Mouse (Mus musculus) testis, adult 2 months (tissue): Measurements from ENCODE around the gene Foxr1. TPM values are rescaled to one million over a fixed set of nuclear protein-coding genes. Genes with fewer than 3 reads are reported as not detected.
A peak's percentile ranks its signal among the peaks of the same experiment; 100 is the strongest.

Experiments
- H3K27ac ChIP-seq: fragments of 200-500 bp; 2 replicates; pipeline ENCODE4 v1.5.1; 2012; ENCODE audit warnings: low read depth, low read length; ENCODE audit not compliant: control insufficient read depth, insufficient read depth
- H3K27me3 ChIP-seq: fragments of 200-500 bp; 2 replicates; pipeline ENCODE4 v1.6.1; 2012; ENCODE audit warnings: mild to moderate bottlenecking, low read length, moderate library complexity; ENCODE audit not compliant: control insufficient read depth, insufficient read depth
- H3K36me3 ChIP-seq: fragments of 200-500 bp; 2 replicates; pipeline ENCODE4 v1.6.1; 2012; ENCODE audit warnings: mild to moderate bottlenecking, low read length; ENCODE audit not compliant: control insufficient read depth, insufficient read depth
- H3K4me1 ChIP-seq: fragments of 200-500 bp; 2 replicates; pipeline ENCODE4 v1.6.1; 2012; ENCODE audit warnings: low read length; ENCODE audit not compliant: control insufficient read depth, insufficient read depth
- H3K4me3 ChIP-seq: fragments of 200-500 bp; 2 replicates; pipeline ENCODE4 v1.5.1; 2012; ENCODE audit warnings: low read depth, mild to moderate bottlenecking, low read length, moderate library complexity, mixed read lengths; ENCODE audit not compliant: control insufficient read depth
- CTCF ChIP-seq: fragments of 200-500 bp; IDR thresholded peaks from 2 replicates; pipeline ENCODE4 v1.5.1; 2012; ENCODE audit warnings: low read depth, mild to moderate bottlenecking, inconsistent platforms, low read length, moderate library complexity; ENCODE audit not compliant: control insufficient read depth, insufficient read depth, insufficient replicate concordance
- POLR2A ChIP-seq: fragments of 200-500 bp; IDR thresholded peaks from 2 replicates; pipeline ENCODE4 v1.6.1; 2012; ENCODE audit warnings: low read depth, mild to moderate bottlenecking, inconsistent platforms, low read length, moderate library complexity; ENCODE audit not compliant: control insufficient read depth
- polyA plus RNA-seq: library from polyadenylated mRNA; depleted of rRNA; stranded (reverse); fragments of >200 nt; gene quantifications from 2 replicates; pipeline ENCODE4 v1.2.3, GENCODE M21; 2012

The Foxr1 gene
- polyA plus RNA-seq, 1 experiment = 2.0 TPM

GRCm38 (mm10) chr9:44486335-44486734, 45.4 kb upstream of the Foxr1 start:
- H3K27ac ChIP-seq = peak overlapping the region; percentile 79
- TF ChIP-seq POLR2A (peak; percentile 9; the same call in 1 of the 2 replicates), CTCF (no peak)

GRCm38 (mm10) chr9:44485516-44486161, 44.7 kb upstream of the Foxr1 start:
- Histone ChIP-seq H3K36me3 (no peaks in the 10 kb centered on the region), H3K27ac (peak overlapping the region; percentile 69), H3K27me3 (no peaks in the 10 kb centered on the region), H3K4me3 (no peak overlapping the region), H3K4me1 (peaks cover 22% of the 10 kb centered on the region)
- TF ChIP-seq CTCF (no peak), POLR2A (no peak)

More at GRCm38 (mm10) chr9:44486335-44486734, 45.4 kb upstream of the Foxr1 start:
- Histone ChIP-seq H3K4me3 (no peak overlapping the region), H3K27me3 (no peaks in the 10 kb centered on the region), H3K36me3 (no peaks in the 10 kb centered on the region), H3K4me1 (peaks cover 29% of the 10 kb centered on the region)

GRCm38 (mm10) chr9:44485105-44485515, 44.2 kb upstream of the Foxr1 start:
- H3K4me3 ChIP-seq = no peak overlapping the region
- H3K27me3 ChIP-seq = no peaks in the 10 kb centered on the region
- TF ChIP-seq CTCF = no peak
- TF ChIP-seq POLR2A = 0 out of 2 replicates have a peak, but pooled peaks have one; percentile 21
- peaks cover 18% of the 10 kb centered on the region for H3K4me1 ChIP-seq
- peak overlapping the region; percentile 46 for H3K27ac ChIP-seq
- no peaks in the 10 kb centered on the region for H3K36me3 ChIP-seq

GRCm38 (mm10) chr9:44484311-44485104, 43.6 kb upstream of the Foxr1 start:
- TF ChIP-seq POLR2A (no peak), CTCF (no peak)
- peaks cover 14% of the 10 kb centered on the region for H3K4me1 ChIP-seq
- H3K27me3 ChIP-seq = no peaks in the 10 kb centered on the region
- H3K4me3 ChIP-seq = peak overlapping the region; percentile 85
- H3K27ac ChIP-seq = peak overlapping the region; percentile 77
- H3K36me3 ChIP-seq = no peaks in the 10 kb centered on the region

- TF ChIP-seq POLR2A (no peak; the same call in 1 of the 2 replicates), CTCF (no peak)
- peaks cover 14% of the 10 kb centered on the region for H3K4me1 ChIP-seq
- H3K27ac ChIP-seq = peak overlapping the region; percentile 77
- peak overlapping the region; percentile 85 for H3K4me3 ChIP-seq
- no peaks in the 10 kb centered on the region for H3K36me3 ChIP-seq
- H3K27me3 ChIP-seq = no peaks in the 10 kb centered on the region
Observed at GRCm38 (mm10) chr9:44483510-44484044, 42.6 kb upstream of the Foxr1 start.

GRCm38 (mm10) chr9:44483041-44483509, 42.1 kb upstream of the Foxr1 start:
- TF ChIP-seq CTCF (no peak), POLR2A (no peak)
- no peaks in the 10 kb centered on the region for H3K27me3 ChIP-seq

GRCm38 (mm10) chr9:44482552-44482951, 41.6 kb upstream of the Foxr1 start, which contains the start of gene Bcl9l:
Bcl9l (plus strand) TSS chr9:44482825.
- H3K4me1 ChIP-seq = peaks cover 18% of the 10 kb centered on the region
- no peaks in the 10 kb centered on the region for H3K36me3 ChIP-seq
- peak within 1 kb of the TSS; percentile 85 for H3K4me3 ChIP-seq
- peak; percentile 33; the same call in 1 of the 2 replicates for TF ChIP-seq CTCF
- peak; percentile 69 for TF ChIP-seq POLR2A
- peak within 1 kb of the TSS; percentile 77 for H3K27ac ChIP-seq
- H3K27me3 ChIP-seq = no peaks in the 10 kb centered on the region

More at GRCm38 (mm10) chr9:44483041-44483509, 42.1 kb upstream of the Foxr1 start:
- H3K27ac ChIP-seq = peak overlapping the region; percentile 77
- H3K4me1 ChIP-seq = peaks cover 14% of the 10 kb centered on the region
- H3K4me3 ChIP-seq = peak overlapping the region; percentile 85
- H3K36me3 ChIP-seq = no peaks in the 10 kb centered on the region
